Mouse (Mus musculus) embryonic facial prominence, embryonic 13.5 days (tissue): ENCODE data around the gene Pole2. TPM values are rescaled to one million over a fixed set of nuclear protein-coding genes. Genes with fewer than 3 reads are reported as not detected.

Source experiments
- ATAC-seq: fragments of 200-750 bp; cut with Nextera tagmentation; 2 replicates; pipeline ENCODE4 v1.8.0; 2017; ENCODE audit warnings: low read depth; ENCODE audit not compliant: insufficient number of reproducible peaks, insufficient read depth, low FRiP score, low TSS enrichment
- H3K27ac ChIP-seq: fragments of 300-500 bp; sonication (generic); 2 replicates; pipeline ENCODE4 v1.5.1; 2015; ENCODE audit warnings: moderate library complexity, mild to moderate bottlenecking, inconsistent platforms
- H3K27me3 ChIP-seq: fragments of 300-500 bp; sonication (generic); 2 replicates; pipeline ENCODE4 v1.6.1; 2015; ENCODE audit warnings: mild to moderate bottlenecking, inconsistent platforms
- H3K36me3 ChIP-seq: fragments of 300-500 bp; sonication (generic); 2 replicates; pipeline ENCODE4 v1.6.1; 2015; ENCODE audit warnings: mild to moderate bottlenecking, inconsistent platforms
- H3K4me1 ChIP-seq: fragments of 300-500 bp; sonication (generic); 2 replicates; pipeline ENCODE4 v1.6.1; 2015; ENCODE audit warnings: inconsistent platforms
- H3K4me2 ChIP-seq: fragments of 300-500 bp; sonication (generic); 2 replicates; pipeline ENCODE4 v1.6.1; 2015; ENCODE audit warnings: moderate library complexity, mild to moderate bottlenecking, inconsistent platforms
- H3K4me3 ChIP-seq: fragments of 300-500 bp; sonication (generic); 2 replicates; pipeline ENCODE4 v1.5.1; 2015; ENCODE audit warnings: mild to moderate bottlenecking, inconsistent platforms
- H3K9ac ChIP-seq: fragments of 300-500 bp; sonication (generic); 2 replicates; pipeline ENCODE4 v1.6.1; 2015; ENCODE audit warnings: mild to moderate bottlenecking, inconsistent platforms
- H3K9me3 ChIP-seq: fragments of 300-500 bp; sonication (generic); 2 replicates; pipeline ENCODE4 v1.6.1; 2016; ENCODE audit warnings: inconsistent platforms
- WGBS: fragments of 180-500 bp; shearing (Covaris S2); methylation state at CpG from one replicate; pipeline ENCODE4 v1.1.7; 2015; ENCODE audit warnings: mixed read lengths; 5-methylcytosine and 5-hydroxymethylcytosine counted together
- polyA plus RNA-seq: library from polyadenylated mRNA; unstranded; fragments of >200 nt; fragmentation: Nextera tagmentation; extraction: Ambion mirVana; gene quantifications from 2 replicates; pipeline ENCODE4 v1.2.1, GENCODE M21; 2015

The Pole2 gene
- polyA plus RNA-seq, 1 experiment from 2014 or later = 29.5 TPM

DNA sequence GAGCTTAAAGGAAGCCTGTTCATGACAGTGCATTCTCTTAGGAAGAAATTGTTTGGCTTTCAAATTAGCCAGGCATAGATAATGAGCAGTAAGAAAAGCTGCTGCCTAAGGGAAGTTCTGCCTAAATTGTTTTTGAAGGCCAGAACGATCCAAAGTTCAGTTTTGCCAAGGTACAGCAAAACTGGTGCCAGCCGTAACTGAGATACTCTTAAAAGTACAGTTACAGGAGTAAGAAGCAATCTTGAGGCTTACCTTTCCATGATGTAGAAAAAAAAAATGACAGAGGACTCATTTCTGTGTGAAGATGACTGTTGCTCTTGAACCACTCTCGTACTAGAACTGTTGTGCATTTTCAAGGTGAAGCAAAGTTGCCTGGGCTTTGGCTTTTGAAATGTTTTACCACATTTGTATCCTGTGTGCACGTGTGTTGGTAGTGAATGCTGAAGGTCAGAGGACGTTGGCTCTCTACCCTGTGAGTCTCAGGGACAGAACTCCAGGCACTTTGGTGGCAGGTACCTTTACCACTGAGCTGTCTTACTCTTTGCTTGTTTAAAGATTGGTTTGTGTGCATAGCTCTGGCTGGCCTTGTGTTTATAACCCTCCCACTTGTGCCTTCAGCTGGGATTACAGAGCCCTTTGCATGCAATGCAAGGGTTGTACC lies 41.1 kb downstream of the Pole2 start:
- Histone ChIP-seq H3K36me3 (peaks cover 40% of the 10 kb centered on the region), H3K9me3 (no peaks in the 10 kb centered on the region), H3K4me3 (no peak overlapping the region), H3K27me3 (no peaks in the 10 kb centered on the region), H3K27ac (no peak overlapping the region), H3K4me2 (peak overlapping the region; percentile 26; the same call in 1 of the 2 replicates), H3K9ac (0 out of 2 replicates have a peak overlapping the region, but pooled peaks have one; percentile 11), H3K4me1 (peaks cover 25% of the 10 kb centered on the region)
- no peak for ATAC-seq
- WGBS = 66% methylated on average over 5 of the region's 5 CpGs

DNA sequence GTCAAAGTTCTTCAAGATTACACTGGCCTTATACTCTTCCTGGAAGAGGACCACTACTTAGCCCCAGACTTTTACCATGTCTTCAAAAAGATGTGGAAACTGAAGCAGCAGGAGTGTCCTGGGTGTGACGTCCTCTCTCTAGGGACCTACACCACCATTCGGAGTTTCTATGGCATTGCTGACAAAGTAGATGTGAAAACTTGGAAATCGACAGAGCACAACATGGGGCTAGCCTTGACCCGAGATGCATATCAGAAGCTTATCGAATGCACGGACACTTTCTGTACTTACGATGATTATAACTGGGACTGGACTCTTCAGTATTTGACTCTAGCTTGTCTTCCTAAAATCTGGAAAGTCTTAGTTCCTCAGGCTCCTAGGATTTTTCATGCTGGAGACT lies 42.6 kb downstream of the Pole2 start:
- H3K4me1 ChIP-seq = peaks cover 25% of the 10 kb centered on the region
- 72% methylated on average over 7 of the region's 7 CpGs for WGBS
- H3K36me3 ChIP-seq = peaks cover 32% of the 10 kb centered on the region
- H3K4me3 ChIP-seq = peak overlapping the region; percentile 87
- no peaks in the 10 kb centered on the region for H3K27me3 ChIP-seq
- ATAC-seq = no peak
- no peak overlapping the region for H3K27ac ChIP-seq
- no peaks in the 10 kb centered on the region for H3K9me3 ChIP-seq
- peak overlapping the region; percentile 95 for H3K4me2 ChIP-seq
- peak overlapping the region; percentile 93 for H3K9ac ChIP-seq

DNA sequence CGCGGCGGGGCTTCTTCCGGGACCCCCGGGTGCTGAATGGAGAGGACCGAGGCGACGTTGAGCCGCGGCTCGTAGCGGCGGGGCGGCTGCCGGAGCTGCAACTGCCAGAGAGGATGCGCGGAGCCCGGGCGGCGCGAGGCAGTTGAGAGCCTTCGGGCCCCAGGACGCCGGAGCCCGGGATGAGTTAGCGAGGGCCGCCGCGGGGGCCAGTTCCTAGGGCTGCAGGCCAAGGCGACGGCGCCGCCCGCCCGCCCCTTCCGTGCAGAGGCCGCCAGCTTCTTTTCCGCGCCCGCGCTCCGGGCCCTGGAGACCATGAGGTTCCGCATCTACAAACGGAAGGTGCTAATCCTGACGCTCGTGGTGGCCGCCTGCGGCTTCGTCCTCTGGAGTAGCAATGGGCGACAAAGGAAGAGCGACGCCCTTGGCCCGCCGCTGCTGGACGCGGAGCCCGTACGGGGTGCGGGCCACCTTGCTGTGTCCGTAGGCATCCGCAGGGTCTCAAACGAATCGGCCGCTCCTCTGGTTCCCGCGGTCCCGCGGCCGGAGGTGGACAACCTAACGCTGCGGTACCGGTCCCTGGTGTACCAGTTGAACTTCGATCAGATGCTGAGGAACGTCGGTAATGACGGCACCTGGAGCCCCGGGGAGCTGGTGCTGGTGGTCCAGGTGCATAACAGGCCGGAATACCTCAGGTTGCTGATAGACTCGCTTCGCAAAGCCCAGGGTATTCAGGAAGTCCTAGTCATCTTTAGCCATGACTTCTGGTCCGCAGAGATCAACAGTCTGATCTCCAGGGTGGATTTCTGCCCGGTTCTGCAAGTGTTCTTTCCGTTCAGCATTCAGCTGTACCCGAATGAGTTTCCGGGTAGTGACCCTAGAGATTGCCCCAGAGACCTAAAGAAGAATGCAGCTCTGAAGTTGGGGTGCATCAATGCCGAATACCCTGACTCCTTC lies 43.4 kb downstream of the Pole2 start:
- no peaks in the 10 kb centered on the region for H3K27me3 ChIP-seq
- no peaks in the 10 kb centered on the region for H3K9me3 ChIP-seq
- H3K4me2 ChIP-seq = peak overlapping the region; percentile 95
- WGBS = 1% methylated on average over 77 of the region's 86 CpGs
- H3K4me3 ChIP-seq = peak overlapping the region; percentile 87
- peaks cover 25% of the 10 kb centered on the region for H3K4me1 ChIP-seq
- peaks cover 24% of the 10 kb centered on the region for H3K36me3 ChIP-seq
- peak overlapping the region; percentile 90 for H3K27ac ChIP-seq
- ATAC-seq = peak; percentile 68
- H3K9ac ChIP-seq = peak overlapping the region; percentile 93

- H3K9ac ChIP-seq = peak within 1 kb of the TSS; percentile 93
- H3K4me3 ChIP-seq = peak within 1 kb of the TSS; percentile 87
- H3K4me1 ChIP-seq = peaks cover 25% of the 10 kb centered on the region
- WGBS = under 1% methylated on average over 83 of the region's 84 CpGs
- H3K27ac ChIP-seq = peak within 1 kb of the TSS; percentile 90
- peak within 1 kb of the TSS; percentile 95 for H3K4me2 ChIP-seq
- H3K36me3 ChIP-seq = peaks cover 19% of the 10 kb centered on the region
- H3K27me3 ChIP-seq = no peaks in the 10 kb centered on the region
- peak; percentile 98 for ATAC-seq
- no peaks in the 10 kb centered on the region for H3K9me3 ChIP-seq
These were observed 44.2 kb downstream of the Pole2 start, which contains the start of the genes Rpl36al and Mgat2 for GRCm38 (mm10) chr12:69183583-69184308. TSS of gene Rpl36al (minus strand) at chr12:69184083. TSS of gene Mgat2 (plus strand) at chr12:69184157.

GRCm38 (mm10) chr12:69181800-69182199 lies 46.2 kb downstream of the Pole2 start:
- no peaks in the 10 kb centered on the region for H3K27me3 ChIP-seq
- 92% methylated on average over 4 of the region's 4 CpGs for WGBS
- H3K4me1 ChIP-seq = peaks cover 18% of the 10 kb centered on the region
- H3K4me2 ChIP-seq = no peak overlapping the region
- H3K27ac ChIP-seq = no peak overlapping the region
- H3K9me3 ChIP-seq = no peaks in the 10 kb centered on the region
- H3K4me3 ChIP-seq = no peak overlapping the region
- H3K36me3 ChIP-seq = peaks cover 14% of the 10 kb centered on the region
- ATAC-seq = no peak
- no peak overlapping the region for H3K9ac ChIP-seq

DNA sequence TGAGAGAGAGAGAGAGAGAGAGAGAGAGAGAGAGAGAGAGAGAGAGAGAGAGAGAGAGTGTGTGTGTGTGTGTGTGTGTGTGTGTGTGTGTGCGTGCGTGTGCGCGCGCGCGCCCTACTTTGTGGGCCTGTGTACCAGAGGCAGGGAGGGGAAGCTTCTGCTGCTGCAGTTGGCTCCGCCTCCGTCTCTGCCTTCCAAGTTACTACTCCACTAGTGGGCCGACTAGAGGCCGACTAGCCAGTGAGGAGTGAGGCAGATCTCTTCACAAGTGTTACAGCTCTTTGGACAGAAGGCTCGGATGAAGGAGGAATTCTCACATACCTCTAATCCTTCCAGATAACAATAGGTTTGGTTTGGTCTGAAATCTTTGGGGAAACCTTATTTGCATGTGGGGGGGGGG lies 48.6 kb downstream of the Pole2 start:
- Histone ChIP-seq H3K27ac (no peak overlapping the region), H3K4me2 (no peak overlapping the region), H3K4me1 (0 out of 2 replicates have a peak, but pooled peaks cover 5% of the 10 kb centered on the region), H3K36me3 (peaks cover 27% of the 10 kb centered on the region), H3K4me3 (no peak overlapping the region), H3K9me3 (no peaks in the 10 kb centered on the region), H3K27me3 (no peaks in the 10 kb centered on the region), H3K9ac (no peak overlapping the region)
- 85% methylated on average over 12 of the region's 12 CpGs for WGBS
- no peak for ATAC-seq

DNA sequence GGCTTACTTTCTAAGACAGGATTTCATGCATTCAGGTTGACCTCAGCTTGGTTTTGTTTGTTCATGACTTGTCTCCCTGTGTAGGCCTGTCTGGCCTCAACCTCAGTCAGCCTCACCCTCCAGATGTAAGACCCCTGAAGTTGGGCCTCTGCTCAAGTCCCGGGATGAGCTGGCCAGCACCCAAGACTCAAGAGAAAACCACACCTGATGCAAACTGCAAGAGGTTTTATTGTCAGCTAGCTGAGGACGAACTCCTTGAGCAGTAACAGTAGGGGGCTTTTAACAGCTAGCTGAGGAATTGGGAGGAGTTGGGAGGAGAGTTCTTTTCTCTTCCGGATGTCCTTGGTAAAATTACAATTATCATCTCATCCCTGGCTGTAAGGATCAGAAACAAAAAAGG lies 50.5 kb downstream of the Pole2 start:
- Histone ChIP-seq H3K4me1 (no peaks in the 10 kb centered on the region), H3K27ac (no peak overlapping the region), H3K36me3 (peaks cover 31% of the 10 kb centered on the region), H3K4me2 (no peak overlapping the region), H3K9me3 (no peaks in the 10 kb centered on the region), H3K4me3 (no peak overlapping the region), H3K9ac (no peak overlapping the region), H3K27me3 (no peaks in the 10 kb centered on the region)
- ATAC-seq = no peak
- 81% methylated on average over 3 of the region's 3 CpGs for WGBS

- Histone ChIP-seq H3K4me3 (no peak overlapping the region), H3K36me3 (peaks cover 30% of the 10 kb centered on the region), H3K27ac (no peak overlapping the region), H3K4me2 (no peak overlapping the region), H3K4me1 (no peaks in the 10 kb centered on the region), H3K9me3 (no peaks in the 10 kb centered on the region), H3K27me3 (no peaks in the 10 kb centered on the region), H3K9ac (no peak overlapping the region)
- 91% methylated on average over 3 of the region's 3 CpGs for WGBS
- ATAC-seq = no peak
These were observed 52.0 kb downstream of the Pole2 start for GRCm38 (mm10) chr12:69175975-69176374.

- Histone ChIP-seq H3K4me3 (no peak overlapping the region), H3K9ac (no peak overlapping the region), H3K4me2 (no peak overlapping the region), H3K27me3 (no peaks in the 10 kb centered on the region), H3K27ac (no peak overlapping the region), H3K9me3 (no peaks in the 10 kb centered on the region), H3K36me3 (peaks cover 25% of the 10 kb centered on the region), H3K4me1 (peaks cover 11% of the 10 kb centered on the region)
- no peak for ATAC-seq
- 95% methylated on average over 2 of the region's 2 CpGs for WGBS
These were observed 56.7 kb downstream of the Pole2 start for GRCm38 (mm10) chr12:69171307-69171706.

GRCm38 (mm10) chr12:69168461-69169106 lies 59.4 kb downstream of the Pole2 start, which contains the start of gene Lrr1:
TSS of gene Lrr1 (plus strand) at chr12:69168814.
- Histone ChIP-seq H3K4me3 (peak within 1 kb of the TSS; percentile 89), H3K36me3 (peaks cover 12% of the 10 kb centered on the region; the same call in 1 of the 2 replicates), H3K27ac (peak within 1 kb of the TSS; percentile 80), H3K9ac (peak within 1 kb of the TSS; percentile 81), H3K4me1 (peaks cover 11% of the 10 kb centered on the region), H3K9me3 (no peaks in the 10 kb centered on the region), H3K4me2 (peak within 1 kb of the TSS; percentile 90), H3K27me3 (no peaks in the 10 kb centered on the region)
- under 1% methylated on average over 40 of the region's 40 CpGs for WGBS
- peak; percentile 89 for ATAC-seq
